Mouse (Mus musculus) forebrain, postnatal 0 days (tissue): ENCODE data around the gene Hexb. TPM values are rescaled to one million over a fixed set of nuclear protein-coding genes. Genes with fewer than 3 reads are reported as not detected.

Experiments
- ATAC-seq: fragments of 200-750 bp; cut with Nextera tagmentation; 2 replicates; pipeline ENCODE4 v1.8.0; 2017; ENCODE audit warnings: mild to moderate bottlenecking, moderate library complexity
- DNase-seq: peaks from one replicate; pipeline ENCODE4 v3.0.0-alpha.2; 2015
- H3K27ac ChIP-seq: fragments of 300-500 bp; sonication (generic); 2 replicates; pipeline ENCODE4 v1.5.1; 2014; ENCODE audit warnings: low read depth, mild to moderate bottlenecking, antibody characterized with exemption, low read length, moderate library complexity, mixed read lengths
- H3K27me3 ChIP-seq: fragments of 300-500 bp; sonication (generic); 2 replicates; pipeline ENCODE4 v1.6.1; 2014; ENCODE audit warnings: mild to moderate bottlenecking, low read length, mixed read lengths; ENCODE audit not compliant: insufficient read depth
- H3K36me3 ChIP-seq: fragments of 300-500 bp; sonication (generic); 2 replicates; pipeline ENCODE4 v1.6.1; 2014; ENCODE audit warnings: mild to moderate bottlenecking, moderate library complexity; ENCODE audit not compliant: insufficient read depth
- H3K4me1 ChIP-seq: fragments of 300-500 bp; sonication (generic); 2 replicates; pipeline ENCODE4 v1.6.1; 2014; ENCODE audit warnings: antibody characterized with exemption; ENCODE audit not compliant: insufficient read depth
- H3K4me2 ChIP-seq: fragments of 300-500 bp; sonication (generic); 2 replicates; pipeline ENCODE4 v1.6.1; 2014; ENCODE audit warnings: low read depth, mild to moderate bottlenecking, moderate library complexity
- H3K4me3 ChIP-seq: fragments of 300-500 bp; sonication (generic); 2 replicates; pipeline ENCODE4 v1.5.1; 2014; ENCODE audit warnings: low read depth, low read length, mixed read lengths
- H3K9ac ChIP-seq: fragments of 300-500 bp; sonication (generic); 2 replicates; pipeline ENCODE4 v1.6.1; 2014; ENCODE audit warnings: mild to moderate bottlenecking
- H3K9me3 ChIP-seq: fragments of 300-500 bp; sonication (generic); 2 replicates; pipeline ENCODE4 v1.6.1; 2016; ENCODE audit warnings: low read length
- CTCF ChIP-seq: sonication (generic); IDR thresholded peaks from 2 replicates; pipeline ENCODE4 v1.5.1; 2016; ENCODE audit warnings: antibody characterized with exemption, control low read depth, low read depth
- WGBS: fragments of 180-500 bp; shearing (Covaris S2); extraction: QIAGEN DNeasy Blood & Tissue Kit; methylation state at CpG from one replicate; pipeline ENCODE4 v1.1.7; 2014; 5-methylcytosine and 5-hydroxymethylcytosine counted together
- polyA plus RNA-seq: library from polyadenylated mRNA; unstranded; fragments of >200 nt; fragmentation: Nextera tagmentation; extraction: Ambion mirVana; gene quantifications from 2 replicates; pipeline ENCODE4 v1.2.1, GENCODE M21; 2015
- total RNA-seq: library from RNA; depleted of rRNA; stranded (reverse); fragments of >200 nt; gene quantifications from 2 replicates; pipeline ENCODE4 v1.2.3, GENCODE M21; 2014

Gene Hexb
- total and polyA plus RNA-seq, 2 experiments from 2014 or later, result 50.6 to 54.3 TPM

GRCm38 (mm10) chr13:97235911-97236310, 37.8 kb upstream of the Hexb start:
- Histone ChIP-seq H3K4me2 (no peak overlapping the region), H3K4me1 (peaks cover 4% of the 10 kb centered on the region; the same call in 1 of the 2 replicates), H3K9me3 (no peaks in the 10 kb centered on the region), H3K4me3 (no peak overlapping the region), H3K36me3 (no peaks in the 10 kb centered on the region), H3K27ac (no peak overlapping the region), H3K9ac (no peak overlapping the region), H3K27me3 (no peaks in the 10 kb centered on the region)
- no peak for DNase-seq
- no peak for TF ChIP-seq CTCF
- WGBS, result 26% methylated on average over 6 of the region's 6 CpGs
- no peak for ATAC-seq

- H3K27me3 ChIP-seq, result no peaks in the 10 kb centered on the region
- no peak overlapping the region for H3K27ac ChIP-seq
- DNase-seq (peak; percentile 94), ATAC-seq (peak; percentile 80)
- H3K9me3 ChIP-seq, result no peaks in the 10 kb centered on the region
- peaks cover 4% of the 10 kb centered on the region; the same call in 1 of the 2 replicates for H3K4me1 ChIP-seq
- peak; percentile 92 for TF ChIP-seq CTCF
- H3K9ac ChIP-seq, result peak overlapping the region; percentile 42; the same call in 1 of the 2 replicates
- peak overlapping the region; percentile 53 for H3K4me2 ChIP-seq
- no peaks in the 10 kb centered on the region for H3K36me3 ChIP-seq
- 18% methylated on average over 17 of the region's 17 CpGs for WGBS
- H3K4me3 ChIP-seq, result peak overlapping the region; percentile 29
Measured at GRCm38 (mm10) chr13:97234785-97235417, 36.7 kb upstream of the Hexb start.

- no peak overlapping the region for H3K4me2 ChIP-seq
- WGBS, result 82% methylated on average over 2 of the region's 2 CpGs
- peak; percentile 18; the same call in 1 of the 2 replicates for TF ChIP-seq CTCF
- H3K9ac ChIP-seq, result no peak overlapping the region
- no peaks in the 10 kb centered on the region for H3K4me1 ChIP-seq
- H3K9me3 ChIP-seq, result no peaks in the 10 kb centered on the region
- no peaks in the 10 kb centered on the region for H3K27me3 ChIP-seq
- no peak for ATAC-seq
- no peak for DNase-seq
- H3K4me3 ChIP-seq, result no peak overlapping the region
- no peak overlapping the region for H3K27ac ChIP-seq
- no peaks in the 10 kb centered on the region for H3K36me3 ChIP-seq
Measured at GRCm38 (mm10) chr13:97233092-97233491, 34.9 kb upstream of the Hexb start.

GRCm38 (mm10) chr13:97230101-97230500, 31.9 kb upstream of the Hexb start:
- no peak for ATAC-seq
- H3K9ac ChIP-seq, result no peak overlapping the region
- no peak overlapping the region for H3K4me2 ChIP-seq
- no peak overlapping the region for H3K27ac ChIP-seq
- H3K9me3 ChIP-seq, result no peaks in the 10 kb centered on the region
- TF ChIP-seq CTCF, result no peak
- no peak overlapping the region for H3K4me3 ChIP-seq
- H3K4me1 ChIP-seq, result no peaks in the 10 kb centered on the region
- WGBS, result 66% methylated on average over 3 of the region's 3 CpGs
- H3K27me3 ChIP-seq, result no peaks in the 10 kb centered on the region
- no peaks in the 10 kb centered on the region for H3K36me3 ChIP-seq
- DNase-seq, result no peak

GRCm38 (mm10) chr13:97227795-97228194, 29.6 kb upstream of the Hexb start:
- H3K27me3 ChIP-seq, result no peaks in the 10 kb centered on the region
- ATAC-seq (no peak), DNase-seq (no peak)
- 94% methylated on average over 3 of the region's 3 CpGs for WGBS
- H3K27ac ChIP-seq, result no peak overlapping the region
- H3K36me3 ChIP-seq, result no peaks in the 10 kb centered on the region
- no peaks in the 10 kb centered on the region for H3K9me3 ChIP-seq
- no peak for TF ChIP-seq CTCF
- no peaks in the 10 kb centered on the region for H3K4me1 ChIP-seq
- H3K4me3 ChIP-seq, result no peak overlapping the region
- H3K9ac ChIP-seq, result no peak overlapping the region
- no peak overlapping the region for H3K4me2 ChIP-seq

- H3K4me2 ChIP-seq, result no peak overlapping the region
- H3K9me3 ChIP-seq, result no peaks in the 10 kb centered on the region
- TF ChIP-seq CTCF, result no peak
- ATAC-seq (no peak), DNase-seq (no peak)
- no peaks in the 10 kb centered on the region for H3K27me3 ChIP-seq
- 83% methylated on average over 17 of the region's 17 CpGs for WGBS
- no peak overlapping the region for H3K4me3 ChIP-seq
- H3K4me1 ChIP-seq, result no peaks in the 10 kb centered on the region
- H3K36me3 ChIP-seq, result no peaks in the 10 kb centered on the region
- no peak overlapping the region for H3K9ac ChIP-seq
- H3K27ac ChIP-seq, result no peak overlapping the region
Measured at GRCm38 (mm10) chr13:97225130-97225529, 27.0 kb upstream of the Hexb start.

- TF ChIP-seq CTCF, result no peak
- ATAC-seq (no peak), DNase-seq (no peak)
- no peak overlapping the region for H3K27ac ChIP-seq
- H3K4me3 ChIP-seq, result no peak overlapping the region
- 56% methylated on average over 10 of the region's 10 CpGs for WGBS
- H3K9ac ChIP-seq, result no peak overlapping the region
- no peaks in the 10 kb centered on the region for H3K27me3 ChIP-seq
- no peak overlapping the region for H3K4me2 ChIP-seq
- no peaks in the 10 kb centered on the region for H3K4me1 ChIP-seq
- H3K36me3 ChIP-seq, result no peaks in the 10 kb centered on the region
- no peaks in the 10 kb centered on the region for H3K9me3 ChIP-seq
Measured at GRCm38 (mm10) chr13:97224341-97224982, 26.3 kb upstream of the Hexb start.
